Mouse (Mus musculus): Measurements from ENCODE around the gene Sco1. TPM values are rescaled to one million over a fixed set of nuclear protein-coding genes. Genes with fewer than 3 reads are reported as not detected.
A peak's percentile ranks its signal among the peaks of the same experiment; 100 is the strongest.

Gene Sco1
- 14.4 and 15.7 TPM in 2 replicates for polyA plus RNA-seq (2014; fragmentation: Nextera tagmentation; extraction: Ambion mirVana)

GRCm38 (mm10) chr11:67052321-67052952 lies at the start of gene Sco1, which contains the start of gene Adprm:
TSS of gene Sco1 (plus strand) at chr11:67052670.
TSS of gene Adprm (minus strand) at chr11:67052594.
- peak; percentile 95 for ATAC-seq (ENCODE audit: low read depth)
- Histone ChIP-seq H3K9ac (replicated peaks; ENCODE audit: low read depth, low read length) (peak within 1 kb of the TSS; percentile 73), H3K36me3 (ENCODE audit: control insufficient read depth, insufficient read depth, low read length) (peaks cover 8% of the 10 kb centered on the region), H3K9me3 (ENCODE audit: control insufficient read depth, low read length) (no peaks in the 10 kb centered on the region), H3K4me1 (ENCODE audit: control insufficient read depth, insufficient read depth, low read length) (peaks cover 11% of the 10 kb centered on the region; the same call in 1 of the 2 replicates), H3K4me2 (ENCODE audit: low read depth, low read length) (peak within 1 kb of the TSS; percentile 61), H3K27ac (ENCODE audit: low read depth, low read length) (peak within 1 kb of the TSS; percentile 82), H3K27me3 (ENCODE audit: control insufficient read depth, insufficient read depth, low read length) (no peaks in the 10 kb centered on the region), H3K4me3 (ENCODE audit: low read depth, low read length) (peak within 1 kb of the TSS; percentile 98)
- WGBS, result under 1% methylated on average over 50 of the region's 50 CpGs

DNA sequence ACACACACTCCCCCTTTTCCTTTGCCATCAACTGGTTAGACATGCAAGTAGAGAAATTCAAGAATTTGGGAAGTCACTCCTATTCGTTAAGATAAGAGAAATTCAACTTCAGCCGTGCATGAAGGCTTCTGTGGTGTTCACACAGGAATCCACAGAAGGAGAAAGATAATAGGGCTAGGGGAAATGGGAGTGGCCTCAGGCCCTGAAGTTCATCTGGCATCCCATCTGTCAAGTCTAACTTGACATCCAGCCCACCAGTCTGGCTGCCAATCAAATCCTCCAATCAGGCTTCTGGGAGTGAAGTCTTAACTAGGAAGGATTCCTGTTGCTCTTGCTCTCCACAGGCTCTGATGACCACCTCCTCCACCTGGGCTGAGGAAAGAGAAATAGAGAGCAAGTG lies 49.6 kb upstream of the Sco1 start:
- ATAC-seq (ENCODE audit: low read depth), result no peak
- no peak overlapping the region for H3K4me2 ChIP-seq (ENCODE audit: low read depth, low read length)
- H3K4me3 ChIP-seq (ENCODE audit: low read depth, low read length), result no peak overlapping the region
- H3K27me3 ChIP-seq (ENCODE audit: control insufficient read depth, insufficient read depth, low read length), result no peaks in the 10 kb centered on the region
- no peak overlapping the region for H3K27ac ChIP-seq (ENCODE audit: low read depth, low read length)
- peaks cover 18% of the 10 kb centered on the region for H3K4me1 ChIP-seq (ENCODE audit: control insufficient read depth, insufficient read depth, low read length)
- 66% methylated on average over 2 of the region's 2 CpGs for WGBS
- H3K9me3 ChIP-seq (ENCODE audit: control insufficient read depth, low read length), result no peaks in the 10 kb centered on the region
- no peak overlapping the region for H3K9ac ChIP-seq (replicated peaks; ENCODE audit: low read depth, low read length)
- H3K36me3 ChIP-seq (ENCODE audit: control insufficient read depth, insufficient read depth, low read length), result no peaks in the 10 kb centered on the region

DNA sequence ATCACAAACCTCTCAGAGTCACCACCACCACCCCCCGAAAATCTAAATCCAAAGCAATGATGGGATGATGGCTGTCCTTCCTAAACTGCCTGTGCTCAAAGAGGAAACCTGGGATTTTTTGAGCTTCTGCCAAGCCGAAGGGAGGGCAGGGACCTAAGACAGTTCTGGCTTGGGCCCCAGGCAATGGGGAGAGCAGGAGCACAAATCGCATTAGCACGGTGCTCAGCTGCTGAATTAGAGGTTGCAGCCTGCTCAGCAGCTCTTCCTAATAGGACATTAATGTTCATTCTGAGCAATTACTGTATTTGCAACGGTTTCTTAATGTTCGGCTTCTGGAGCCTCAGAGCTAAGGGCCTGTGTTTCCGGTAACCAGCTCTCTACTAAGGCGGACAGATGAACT lies 44.5 kb upstream of the Sco1 start:
- H3K27ac ChIP-seq (ENCODE audit: low read depth, low read length), result no peak overlapping the region; the same call in 1 of the 2 replicates
- peaks cover 11% of the 10 kb centered on the region; the same call in 1 of the 2 replicates for H3K4me1 ChIP-seq (ENCODE audit: control insufficient read depth, insufficient read depth, low read length)
- H3K36me3 ChIP-seq (ENCODE audit: control insufficient read depth, insufficient read depth, low read length), result no peaks in the 10 kb centered on the region
- whole genome bisulfite sequencing, result 47% methylated on average over 8 of the region's 8 CpGs
- peak; percentile 70 for ATAC-seq (ENCODE audit: low read depth)
- H3K4me2 ChIP-seq (ENCODE audit: low read depth, low read length), result no peak overlapping the region
- H3K9ac ChIP-seq (replicated peaks; ENCODE audit: low read depth, low read length), result no peak overlapping the region
- no peak overlapping the region for H3K4me3 ChIP-seq (ENCODE audit: low read depth, low read length)
- H3K27me3 ChIP-seq (ENCODE audit: control insufficient read depth, insufficient read depth, low read length), result no peaks in the 10 kb centered on the region
- H3K9me3 ChIP-seq (ENCODE audit: control insufficient read depth, low read length), result no peaks in the 10 kb centered on the region

DNA sequence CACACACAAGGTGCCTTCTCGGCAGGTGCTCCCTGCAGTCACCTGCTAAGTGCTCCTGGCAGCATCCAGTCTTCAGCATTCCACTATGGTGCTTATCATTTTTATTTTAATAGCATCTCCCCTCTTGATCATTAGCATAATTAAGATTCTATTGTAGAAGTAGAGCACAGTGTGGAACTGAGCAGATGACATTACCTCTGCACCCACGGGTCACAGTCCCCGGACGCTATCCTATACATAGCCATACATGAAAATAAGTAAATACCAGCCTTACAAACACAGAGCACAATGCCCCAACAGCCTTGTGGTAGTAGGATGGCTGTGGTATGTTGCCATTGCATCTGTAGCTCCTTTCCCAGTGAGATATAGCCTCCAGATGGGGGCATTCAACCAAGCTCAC lies 43.9 kb upstream of the Sco1 start:
- no peaks in the 10 kb centered on the region for H3K36me3 ChIP-seq (ENCODE audit: control insufficient read depth, insufficient read depth, low read length)
- no peak overlapping the region for H3K27ac ChIP-seq (ENCODE audit: low read depth, low read length)
- H3K27me3 ChIP-seq (ENCODE audit: control insufficient read depth, insufficient read depth, low read length), result no peaks in the 10 kb centered on the region
- H3K4me3 ChIP-seq (ENCODE audit: low read depth, low read length), result no peak overlapping the region
- peak; percentile 62; the same call in 1 of the 2 replicates for ATAC-seq (ENCODE audit: low read depth)
- 61% methylated on average over 4 of the region's 4 CpGs for WGBS
- H3K4me1 ChIP-seq (ENCODE audit: control insufficient read depth, insufficient read depth, low read length), result peaks cover 11% of the 10 kb centered on the region; the same call in 1 of the 2 replicates
- no peak overlapping the region for H3K4me2 ChIP-seq (ENCODE audit: low read depth, low read length)
- H3K9me3 ChIP-seq (ENCODE audit: control insufficient read depth, low read length), result no peaks in the 10 kb centered on the region
- no peak overlapping the region for H3K9ac ChIP-seq (replicated peaks; ENCODE audit: low read depth, low read length)

DNA sequence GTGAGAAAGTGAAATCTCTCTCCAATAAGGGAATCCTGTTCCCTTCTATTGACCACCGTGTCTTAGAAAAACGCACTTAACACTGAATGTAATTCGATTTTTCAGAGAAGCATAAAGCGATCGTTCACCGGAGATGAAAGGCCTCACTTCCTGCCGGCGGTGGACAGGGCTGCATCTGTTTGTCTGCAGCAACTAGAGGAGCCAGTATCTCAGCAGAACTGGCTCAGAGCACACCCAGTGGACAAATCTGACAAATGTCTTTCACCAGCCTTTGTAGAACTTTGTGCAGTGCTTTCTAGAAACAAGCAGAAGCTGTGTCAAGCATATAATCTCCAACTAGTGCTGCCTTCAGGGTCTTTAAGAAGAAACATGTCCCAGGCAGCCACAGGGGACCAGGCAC lies 42.0 kb upstream of the Sco1 start:
- H3K4me2 ChIP-seq (ENCODE audit: low read depth, low read length), result no peak overlapping the region; the same call in 1 of the 2 replicates
- H3K27me3 ChIP-seq (ENCODE audit: control insufficient read depth, insufficient read depth, low read length), result no peaks in the 10 kb centered on the region
- 6% methylated on average over 8 of the region's 8 CpGs for WGBS
- H3K36me3 ChIP-seq (ENCODE audit: control insufficient read depth, insufficient read depth, low read length), result no peaks in the 10 kb centered on the region
- ATAC-seq (ENCODE audit: low read depth), result 0 out of 2 replicates have a peak, but pooled peaks have one; percentile 61
- H3K4me1 ChIP-seq (ENCODE audit: control insufficient read depth, insufficient read depth, low read length), result peaks cover 11% of the 10 kb centered on the region; the same call in 1 of the 2 replicates
- no peak overlapping the region for H3K27ac ChIP-seq (ENCODE audit: low read depth, low read length)
- H3K9me3 ChIP-seq (ENCODE audit: control insufficient read depth, low read length), result no peaks in the 10 kb centered on the region
- no peak overlapping the region for H3K9ac ChIP-seq (replicated peaks; ENCODE audit: low read depth, low read length)
- no peak overlapping the region for H3K4me3 ChIP-seq (ENCODE audit: low read depth, low read length)

DNA sequence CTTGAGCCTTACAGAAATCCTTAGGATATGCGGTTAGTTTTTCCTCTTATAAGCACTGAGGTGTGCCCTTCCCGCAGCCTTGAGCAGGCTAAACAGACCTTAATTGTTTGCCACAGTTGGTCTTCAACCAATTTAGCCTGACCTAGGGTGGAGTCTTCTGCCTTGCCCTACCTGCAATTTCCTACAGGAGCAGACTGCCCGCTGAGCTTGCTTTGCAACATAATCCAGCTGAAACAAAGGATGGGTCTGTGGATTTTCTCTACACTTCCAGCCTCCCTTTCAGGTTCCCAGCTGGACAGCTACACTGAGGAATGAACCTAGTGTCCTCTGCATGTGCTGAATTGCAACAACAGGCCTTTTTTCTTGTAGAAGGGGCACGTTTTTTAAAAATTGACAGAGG lies 40.8 kb upstream of the Sco1 start:
- Histone ChIP-seq H3K4me2 (ENCODE audit: low read depth, low read length) (no peak overlapping the region), H3K9me3 (ENCODE audit: control insufficient read depth, low read length) (no peaks in the 10 kb centered on the region), H3K9ac (replicated peaks; ENCODE audit: low read depth, low read length) (no peak overlapping the region), H3K27ac (ENCODE audit: low read depth, low read length) (no peak overlapping the region), H3K4me1 (ENCODE audit: control insufficient read depth, insufficient read depth, low read length) (peaks cover 11% of the 10 kb centered on the region; the same call in 1 of the 2 replicates), H3K27me3 (ENCODE audit: control insufficient read depth, insufficient read depth, low read length) (no peaks in the 10 kb centered on the region), H3K36me3 (ENCODE audit: control insufficient read depth, insufficient read depth, low read length) (no peaks in the 10 kb centered on the region), H3K4me3 (ENCODE audit: low read depth, low read length) (no peak overlapping the region)
- ATAC-seq (ENCODE audit: low read depth), result no peak
- WGBS, result 19% methylated on average over 4 of the region's 4 CpGs

- no peak overlapping the region for H3K27ac ChIP-seq (ENCODE audit: low read depth, low read length)
- WGBS, result 6% methylated on average over 12 of the region's 12 CpGs
- no peak overlapping the region for H3K9ac ChIP-seq (replicated peaks; ENCODE audit: low read depth, low read length)
- H3K36me3 ChIP-seq (ENCODE audit: control insufficient read depth, insufficient read depth, low read length), result no peaks in the 10 kb centered on the region
- H3K27me3 ChIP-seq (ENCODE audit: control insufficient read depth, insufficient read depth, low read length), result no peaks in the 10 kb centered on the region
- no peak overlapping the region for H3K4me2 ChIP-seq (ENCODE audit: low read depth, low read length)
- ATAC-seq (ENCODE audit: low read depth), result no peak; the same call in 1 of the 2 replicates
- no peaks in the 10 kb centered on the region for H3K4me1 ChIP-seq (ENCODE audit: control insufficient read depth, insufficient read depth, low read length)
- H3K4me3 ChIP-seq (ENCODE audit: low read depth, low read length), result no peak overlapping the region
- H3K9me3 ChIP-seq (ENCODE audit: control insufficient read depth, low read length), result no peaks in the 10 kb centered on the region
Observed at GRCm38 (mm10) chr11:67017801-67018591, 34.5 kb upstream of the Sco1 start.

- 61% methylated on average over 7 of the region's 7 CpGs for WGBS
- Histone ChIP-seq H3K36me3 (ENCODE audit: control insufficient read depth, insufficient read depth, low read length) (no peaks in the 10 kb centered on the region), H3K27ac (ENCODE audit: low read depth, low read length) (no peak overlapping the region), H3K9me3 (ENCODE audit: control insufficient read depth, low read length) (no peaks in the 10 kb centered on the region), H3K4me3 (ENCODE audit: low read depth, low read length) (no peak overlapping the region), H3K9ac (replicated peaks; ENCODE audit: low read depth, low read length) (no peak overlapping the region), H3K4me1 (ENCODE audit: control insufficient read depth, insufficient read depth, low read length) (no peaks in the 10 kb centered on the region), H3K4me2 (ENCODE audit: low read depth, low read length) (no peak overlapping the region), H3K27me3 (ENCODE audit: control insufficient read depth, insufficient read depth, low read length) (no peaks in the 10 kb centered on the region)
- no peak for ATAC-seq (ENCODE audit: low read depth)
Observed at GRCm38 (mm10) chr11:67019711-67020475, 32.6 kb upstream of the Sco1 start.

Data from neural tube, embryonic 14.5 days (tissue).